Mouse (Mus musculus) liver, postnatal 0 days (tissue): ENCODE results near the gene Ubald1.

ENCODE experiments used
- CTCF ChIP-seq: sonication (generic); IDR thresholded peaks from 2 replicates; pipeline ENCODE4 v1.5.1; 2016; ENCODE audit warnings: antibody characterized with exemption, low read depth
- EP300 ChIP-seq: IDR thresholded peaks from 2 replicates; pipeline ENCODE4 v1.6.1; 2016; ENCODE audit warnings: antibody characterized with exemption, low read depth, mild to moderate bottlenecking

GRCm38 (mm10) chr16:4877701-4878100 lies 2.4 kb downstream of the Ubald1 start:
- TF ChIP-seq CTCF (no peak), EP300 (no peak)
